In the genomic region with DNA sequence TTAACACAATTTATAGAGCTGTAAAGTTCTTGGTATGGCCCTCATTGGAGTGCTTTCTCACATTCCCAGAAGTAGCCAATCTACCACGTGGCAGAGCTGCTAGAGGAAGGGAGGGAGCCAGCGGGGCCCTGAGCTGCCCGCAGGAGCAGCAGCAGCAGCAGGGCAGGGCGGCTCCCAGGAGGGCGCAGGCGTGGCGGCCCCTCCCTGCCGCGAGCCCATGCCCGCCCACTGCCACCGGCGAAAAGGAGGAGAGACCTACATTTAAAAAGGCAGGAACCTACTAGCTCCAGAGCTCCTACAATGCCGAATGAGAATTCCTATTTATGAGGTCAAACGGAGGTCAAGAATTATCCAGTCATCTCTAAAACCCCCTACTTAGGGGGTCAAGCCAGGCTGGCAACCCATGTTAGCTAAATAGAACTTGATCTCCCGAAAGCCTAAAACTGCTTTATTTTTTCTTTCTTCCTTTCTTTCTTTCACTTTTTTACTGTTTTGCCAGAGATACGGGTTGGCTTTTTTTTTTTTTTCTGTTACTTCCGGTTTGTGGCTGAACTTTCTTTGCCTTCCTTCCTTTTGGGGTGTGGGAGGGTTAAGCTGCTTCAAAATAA, we compare ENCODE assay signal across 8 mouse cellular contexts.
DNase-seq lines count a peak whose midpoint lies in the region; ATAC-seq lines count a peak whose summit lies in the region.

No protein-coding gene starts in this region.

- H3K27me3 ChIP-seq in liver, embryonic 16.5 days (ENCODE audit: control insufficient read depth, insufficient read depth, low read depth, low read length) = no peaks in the 10 kb centered on the region
- H3K27me3 ChIP-seq in neural tube, embryonic 11.5 days (ENCODE audit: control insufficient read depth, insufficient read depth, low read length) = no peaks in the 10 kb centered on the region

- peak overlapping the region; percentile 89 for H3K4me2 ChIP-seq in liver, embryonic 16.5 days (ENCODE audit: low read depth, low read length)
- peak overlapping the region; percentile 46 for H3K4me2 ChIP-seq in neural tube, embryonic 11.5 days (ENCODE audit: low read depth)

- peaks cover 56% of the 10 kb centered on the region for H3K4me1 ChIP-seq in liver, embryonic 16.5 days (ENCODE audit: control insufficient read depth, low read depth, low read length)
- 0 out of 2 replicates have a peak, but pooled peaks cover 2% of the 10 kb centered on the region for H3K4me1 ChIP-seq in neural tube, embryonic 11.5 days (ENCODE audit: control insufficient read depth, insufficient read depth, low read length)

- no peaks in the 10 kb centered on the region for H3K36me3 ChIP-seq in liver, embryonic 16.5 days (ENCODE audit: control insufficient read depth, insufficient read depth)
- no peaks in the 10 kb centered on the region for H3K36me3 ChIP-seq in neural tube, embryonic 11.5 days (ENCODE audit: control insufficient read depth, insufficient read depth, low read length)

- WGBS in liver, embryonic 16.5 days (ENCODE audit: insufficient replicate concordance) = under 1% methylated on average over 17 of the region's 17 CpGs
- 1% methylated on average over 16 of the region's 17 CpGs for WGBS in neural tube, embryonic 11.5 days

- H3K27ac ChIP-seq in liver, embryonic 16.5 days (ENCODE audit: low read length) = peak overlapping the region; percentile 96
- H3K27ac ChIP-seq in neural tube, embryonic 11.5 days (ENCODE audit: low read depth, low read length) = no peak overlapping the region

- H3K4me3 ChIP-seq in liver, embryonic 16.5 days (ENCODE audit: low read depth, low read length) = peak overlapping the region; percentile 64
- peak overlapping the region; percentile 21 for H3K4me3 ChIP-seq in neural tube, embryonic 11.5 days (ENCODE audit: low read depth, low read length)

- peak; percentile 60 for ATAC-seq in inflammation-experienced regulatory T-cells, adult 6 months
- peak; percentile 93 for ATAC-seq in liver, embryonic 16.5 days (ENCODE audit: low read depth)
- ATAC-seq in neural tube, embryonic 11.5 days (ENCODE audit: insufficient read depth, low FRiP score, low TSS enrichment) = peak; percentile 77

- H3K9ac ChIP-seq in liver, embryonic 16.5 days (ENCODE audit: low read depth, low read length) = peak overlapping the region; percentile 76
- 0 out of 2 replicates have a peak overlapping the region, but pooled peaks have one; percentile 11 for H3K9ac ChIP-seq in neural tube, embryonic 11.5 days (ENCODE audit: low read length)

- DNase-seq in heart, adult 11 months = peak; percentile 97
- DNase-seq in heart, adult 8-10 months (ENCODE audit: low spot score) = no peak
- DNase-seq in c-Kit-negative CD71-positive TER-119-positive erythroid progenitor cells, embryonic 14.5 days (ENCODE audit: low read depth, low spot score) = peak; percentile 76
- peak; percentile 49 for DNase-seq in gastrocnemius, postnatal 10 days
- peak; percentile 66 for DNase-seq in neural tube, embryonic 11.5 days (ENCODE audit: low spot score)
- DNase-seq in thymus, postnatal 25 days = peak; percentile 88

- H3K9me3 ChIP-seq in liver, embryonic 16.5 days (replicated peaks; ENCODE audit: control insufficient read depth, low read length) = no peaks in the 10 kb centered on the region
- H3K9me3 ChIP-seq in neural tube, embryonic 11.5 days (ENCODE audit: control insufficient read depth, low read length) = no peaks in the 10 kb centered on the region
